Mouse (Mus musculus) C2C12 (cell line): ENCODE data around the gene Dpp7.

Experiments
- CTCF ChIP-seq: IDR thresholded peaks from one replicate; pipeline ENCODE4 v1.5.1; 2011; ENCODE audit not compliant: control insufficient read depth, insufficient read depth, insufficient read length
- MAX ChIP-seq: IDR thresholded peaks from one replicate; pipeline ENCODE4 v1.6.1; 2011; ENCODE audit warnings: mild to moderate bottlenecking, control low read depth
- MYOD1 ChIP-seq: IDR thresholded peaks from one replicate; pipeline ENCODE4 v1.6.1; 2011; ENCODE audit warnings: low read depth; ENCODE audit not compliant: control insufficient read depth, insufficient read length
- USF1 ChIP-seq: IDR thresholded peaks from one replicate; pipeline ENCODE4 v1.6.1; 2011; ENCODE audit warnings: low read depth, mild to moderate bottlenecking, control low read depth, moderate library complexity

GRCm38 (mm10) chr2:25395721-25396596, 39.8 kb upstream of the Dpp7 start, which contains the start of gene Entpd2:
- TF ChIP-seq CTCF (no peak), MAX (no peak), USF1 (no peak), MYOD1 (no peak)
